Mouse (Mus musculus): ENCODE results near the gene Acsbg1.
"Not testable (repeated sequence)": the region's sequence is repeated elsewhere in the genome, so short reads cannot be mapped to it uniquely, and the experiment has no call there.

The Acsbg1 gene

GRCm38 (mm10) chr9:54604131-54604654 lies 57.5 kb downstream of the Acsbg1 start:
- no peak for DNase-seq

GRCm38 (mm10) chr9:54602916-54603315 lies 58.8 kb downstream of the Acsbg1 start:
- no peak for DNase-seq

DNA sequence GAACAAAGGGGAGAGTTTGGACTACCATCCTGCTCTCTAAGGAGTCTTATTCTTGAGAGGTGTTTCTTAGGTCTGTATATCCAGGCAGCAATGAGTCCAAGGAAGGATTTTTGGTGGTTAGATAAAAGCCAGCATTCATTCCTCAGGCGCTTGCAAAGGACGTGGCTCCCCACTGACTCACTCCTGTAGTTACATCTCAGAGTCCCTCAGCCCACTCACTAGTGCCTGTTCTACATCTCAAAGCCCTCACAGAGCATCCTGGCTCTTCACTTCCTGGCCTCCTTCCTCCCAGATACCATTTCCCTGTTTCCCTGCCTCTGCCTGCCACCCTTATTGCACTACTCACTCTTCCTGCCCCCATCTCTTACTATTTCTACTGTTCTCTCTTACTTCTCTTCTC lies 59.3 kb downstream of the Acsbg1 start:
- no peak for DNase-seq

GRCm38 (mm10) chr9:54596752-54597465 lies 64.8 kb downstream of the Acsbg1 start:
- no peak for DNase-seq

- DNase-seq, result not testable (repeated sequence)
Measured at GRCm38 (mm10) chr9:54593652-54594051, 68.0 kb downstream of the Acsbg1 start.

DNA sequence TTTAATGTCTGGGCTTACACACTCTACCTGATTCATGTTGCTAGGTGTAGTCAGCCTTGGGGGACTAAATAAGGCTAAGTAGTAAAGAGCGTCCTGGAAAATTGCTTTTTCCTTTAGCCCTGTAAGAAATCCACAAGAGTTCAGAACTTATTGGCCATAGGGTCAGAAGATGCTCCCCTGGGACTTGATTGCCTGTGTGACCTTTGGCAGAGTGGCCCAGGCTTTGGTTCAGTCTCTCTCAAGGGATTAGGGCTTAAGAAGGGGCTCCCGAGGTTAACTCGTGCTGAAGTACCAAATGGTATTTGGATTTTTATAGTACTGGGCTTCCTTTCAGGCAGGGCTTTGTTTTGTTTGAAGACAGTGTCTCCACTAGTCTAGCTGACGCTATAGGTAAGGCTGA lies 73.8 kb downstream of the Acsbg1 start:
- no peak for DNase-seq

GRCm38 (mm10) chr9:54586199-54587061 lies 75.2 kb downstream of the Acsbg1 start, which contains the start of gene Idh3a:
TSS of gene Idh3a (plus strand) at chr9:54586334.
- DNase-seq, result peak; percentile 99

- DNase-seq, result no peak
Measured at GRCm38 (mm10) chr9:54585839-54586198, 75.9 kb downstream of the Acsbg1 start.

GRCm38 (mm10) chr9:54584127-54584526 lies 77.5 kb downstream of the Acsbg1 start:
- DNase-seq, result not testable (repeated sequence)

- no peak for DNase-seq
Measured at GRCm38 (mm10) chr9:54583712-54584111, 78.0 kb downstream of the Acsbg1 start.

DNA sequence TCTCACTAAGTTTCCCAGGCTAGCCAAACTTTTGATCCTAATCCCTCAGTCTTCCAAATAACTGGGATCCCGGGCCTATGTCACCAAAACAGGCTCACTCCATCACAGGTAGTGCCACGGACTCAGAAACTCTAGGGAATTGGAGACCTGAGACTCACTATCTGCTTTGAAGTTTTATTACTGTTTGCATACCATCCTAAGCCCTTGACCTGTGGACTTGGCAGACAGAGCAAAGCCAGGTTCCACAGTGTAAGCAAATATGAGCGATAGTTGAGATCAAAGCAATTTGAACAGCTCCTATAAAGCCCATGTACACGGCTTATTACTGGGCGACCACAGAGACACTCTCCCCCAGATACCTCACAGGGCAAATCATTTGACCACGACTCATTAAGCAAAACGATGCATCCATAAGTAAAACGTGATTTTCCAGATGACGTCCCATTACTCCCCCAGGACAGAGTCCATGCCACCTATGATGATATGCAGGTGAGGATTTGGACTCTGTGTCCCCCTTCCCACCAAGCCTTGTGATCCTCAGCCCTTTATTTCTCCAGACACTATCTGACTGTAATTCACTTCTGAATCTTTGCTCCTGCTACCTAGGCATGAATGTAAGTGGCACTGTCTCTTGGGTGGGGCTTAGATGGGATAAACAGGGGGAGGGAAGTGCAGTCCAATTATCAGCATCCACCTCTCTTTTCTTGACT lies 90.4 kb downstream of the Acsbg1 start:
- DNase-seq, result no peak

- no peak for DNase-seq
Measured at GRCm38 (mm10) chr9:54568732-54569131, 92.9 kb downstream of the Acsbg1 start.

DNA sequence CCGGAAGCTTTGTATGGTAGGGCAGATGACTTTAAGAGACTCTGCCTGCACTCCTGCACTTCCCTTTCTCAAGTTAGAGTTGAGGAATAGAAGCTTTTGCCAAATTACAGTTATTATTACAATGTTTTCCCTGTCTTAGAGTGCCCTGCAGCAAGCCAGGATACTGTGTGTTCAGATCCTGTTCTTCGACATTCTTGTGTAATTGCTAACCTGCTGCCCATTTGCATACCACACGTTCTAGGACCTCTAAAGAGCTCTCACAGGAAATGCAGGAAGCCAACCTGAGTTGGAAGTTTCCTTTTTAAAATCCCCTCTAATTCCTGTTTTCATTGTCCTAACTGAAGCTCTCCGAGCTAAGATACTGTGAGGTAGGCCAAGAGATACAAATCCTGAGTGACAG lies 94.7 kb downstream of the Acsbg1 start:
- no peak for DNase-seq

- DNase-seq, result no peak
Measured at GRCm38 (mm10) chr9:54560831-54561601, 100.7 kb downstream of the Acsbg1 start.

DNA sequence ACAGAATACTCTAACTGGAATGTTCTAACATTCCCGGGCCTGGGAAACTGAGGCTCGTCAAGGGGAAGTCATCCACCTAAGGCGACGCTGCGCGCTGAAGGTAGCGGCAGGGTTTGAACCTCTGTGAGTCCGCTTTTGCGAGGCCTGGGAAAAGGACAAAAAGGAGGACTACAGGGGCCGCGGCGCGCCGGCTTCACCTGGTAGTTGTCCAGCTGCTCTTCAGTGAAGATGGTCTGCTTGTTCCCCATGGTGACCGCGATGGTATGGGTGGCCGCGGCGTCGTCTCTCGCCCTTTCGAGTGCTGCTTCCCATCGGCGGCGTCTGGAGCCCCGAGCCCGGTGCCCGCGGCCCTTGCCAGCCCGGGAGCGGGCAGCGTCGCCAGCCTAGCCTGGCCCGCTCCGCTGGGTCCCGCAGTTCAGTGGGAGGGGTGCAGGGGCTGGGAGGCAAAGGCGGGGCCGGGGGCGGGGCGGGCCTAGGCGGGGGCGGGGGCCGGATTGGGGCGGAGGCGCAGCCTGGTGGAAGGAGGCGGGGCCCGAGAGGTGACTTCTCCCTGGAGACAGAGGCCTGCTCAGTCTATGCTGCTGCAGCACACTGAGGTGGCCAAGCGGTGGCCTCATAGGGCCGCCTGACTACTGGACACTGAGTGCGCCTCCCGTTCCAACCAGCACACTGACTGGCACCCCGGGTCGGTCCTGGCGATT lies 101.7 kb downstream of the Acsbg1 start, which contains the start of gene Cib2:
Cib2 (minus strand) TSS at position 448 of the 701 bp plus-strand sequence.
- peak; percentile 84 for DNase-seq

DNA sequence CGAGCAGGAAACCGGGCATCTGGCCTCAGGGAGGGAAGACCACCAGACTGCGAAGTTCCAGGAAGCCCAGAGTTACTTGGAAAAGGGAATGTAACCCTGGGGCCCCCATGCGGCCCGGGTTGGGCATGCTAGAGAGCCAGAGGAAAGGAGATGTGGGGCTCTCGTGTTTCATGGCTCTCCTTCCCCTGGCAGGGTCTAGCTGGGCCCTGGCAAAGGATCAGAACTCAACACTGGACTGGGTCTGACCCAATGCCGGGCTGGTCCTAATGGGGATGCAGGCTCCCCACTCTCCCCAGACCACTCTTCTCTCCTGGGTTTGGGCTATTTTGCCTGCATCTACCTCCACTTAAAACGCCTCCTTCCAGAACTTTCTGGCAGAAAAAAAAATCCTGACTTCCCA lies 102.9 kb downstream of the Acsbg1 start:
- no peak for DNase-seq

GRCm38 (mm10) chr9:54555044-54555443 lies 106.6 kb downstream of the Acsbg1 start:
- no peak for DNase-seq

All from thymus, postnatal 14 days (tissue).